Mouse (Mus musculus): ENCODE results near the gene Atp8b2.

DNA sequence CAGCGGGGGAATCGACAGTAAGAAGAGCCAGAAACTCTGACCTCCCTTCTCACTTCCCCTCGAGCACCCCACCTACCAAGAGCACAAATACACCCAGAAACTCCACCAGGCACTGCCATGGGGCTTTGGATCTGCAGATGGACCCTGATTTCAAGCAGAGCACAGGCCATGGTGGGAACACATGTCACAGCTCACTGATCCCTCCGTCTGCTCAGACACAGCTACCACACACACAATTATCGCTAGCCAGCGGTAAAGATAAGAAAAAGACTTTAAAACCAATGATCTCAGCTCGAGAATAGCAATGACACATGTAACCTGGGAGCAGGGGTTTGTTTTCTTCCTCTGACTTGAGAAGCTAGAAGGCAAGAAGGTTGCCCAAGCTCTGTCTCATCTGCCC is 5.2 kb upstream of the Atp8b2 start:
- TF ChIP-seq CTCF (IDR thresholded peaks at IDR 0.05): no peak
- TF ChIP-seq EP300 (IDR thresholded peaks at IDR 0.05): no peak

Data from lung, postnatal 0 days (tissue).